Mouse (Mus musculus) adrenal gland, postnatal 10 days (tissue): ENCODE results near the gene Creb3l1. TPM values are rescaled to one million over a fixed set of nuclear protein-coding genes. Genes with fewer than 3 reads are reported as not detected.

Experiments used
- DNase-seq: peaks from one replicate; pipeline ENCODE4 v3.0.0; 2021; ENCODE audit warnings: mixed read lengths
- total RNA-seq, 2 experiments: library from RNA; stranded (reverse); gene quantifications; 2 replicates each; pipeline ENCODE4 v1.2.3; 2021

Gene Creb3l1
- total RNA-seq, 2 experiments from 2014 or later: 11.7 to 16.7 TPM

- peak; percentile 37 for DNase-seq
Measured at GRCm38 (mm10) chr2:92004617-92005016, 19.7 kb downstream of the Creb3l1 start.

DNA sequence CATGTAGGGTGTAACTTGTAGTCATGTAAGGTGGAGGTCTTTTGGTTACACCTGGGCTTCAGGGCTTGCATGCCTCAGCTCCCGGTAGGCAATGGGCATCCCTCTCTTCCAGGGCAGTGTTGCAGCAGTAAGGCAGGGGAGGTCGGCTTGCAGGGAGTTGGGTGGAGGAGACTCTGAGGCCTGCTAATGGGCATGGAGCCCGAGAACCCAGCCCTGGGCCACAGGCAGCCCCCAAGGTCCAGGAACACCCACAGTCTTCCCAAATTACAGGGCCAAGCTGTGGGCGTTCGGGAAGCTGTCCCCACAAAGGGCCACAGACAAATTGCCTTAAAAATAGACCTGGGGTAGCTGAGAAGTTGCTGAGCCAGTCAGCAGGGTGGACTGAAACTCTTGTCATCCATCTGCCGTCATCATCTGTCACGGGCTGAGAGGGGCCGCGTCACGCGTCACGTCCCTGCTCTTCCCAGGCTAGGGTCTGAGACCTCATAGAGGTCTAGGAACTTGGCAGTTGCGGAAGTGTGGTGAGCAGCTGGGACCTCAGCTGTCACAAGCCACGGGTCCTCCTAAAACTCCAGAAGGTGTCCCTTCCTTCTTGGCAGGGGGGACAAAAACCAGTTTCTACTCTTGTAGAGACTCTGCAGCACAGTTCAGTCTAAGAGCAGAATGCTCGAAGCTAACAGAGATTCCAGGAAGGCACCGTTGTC, 26.2 kb downstream of the Creb3l1 start:
- DNase-seq: no peak

DNA sequence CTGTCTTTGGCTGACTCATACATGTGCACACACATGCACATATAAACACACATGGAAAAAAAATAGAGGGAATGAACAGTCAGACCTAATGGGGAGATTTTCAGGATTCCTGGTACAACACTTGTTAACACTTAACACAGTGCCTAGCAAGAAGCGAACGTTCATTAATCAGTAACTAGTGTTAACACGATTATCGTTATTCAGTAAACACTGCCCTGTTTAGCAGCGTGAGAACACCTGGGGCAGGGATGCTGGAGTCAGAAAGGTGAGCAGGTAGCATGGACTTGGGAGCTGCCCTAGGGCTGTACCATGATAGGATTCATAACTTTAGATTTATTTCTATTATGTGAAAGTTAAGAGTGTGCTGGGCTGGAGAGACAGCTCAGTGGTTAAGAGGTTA, 28.3 kb downstream of the Creb3l1 start:
- no peak for DNase-seq

DNA sequence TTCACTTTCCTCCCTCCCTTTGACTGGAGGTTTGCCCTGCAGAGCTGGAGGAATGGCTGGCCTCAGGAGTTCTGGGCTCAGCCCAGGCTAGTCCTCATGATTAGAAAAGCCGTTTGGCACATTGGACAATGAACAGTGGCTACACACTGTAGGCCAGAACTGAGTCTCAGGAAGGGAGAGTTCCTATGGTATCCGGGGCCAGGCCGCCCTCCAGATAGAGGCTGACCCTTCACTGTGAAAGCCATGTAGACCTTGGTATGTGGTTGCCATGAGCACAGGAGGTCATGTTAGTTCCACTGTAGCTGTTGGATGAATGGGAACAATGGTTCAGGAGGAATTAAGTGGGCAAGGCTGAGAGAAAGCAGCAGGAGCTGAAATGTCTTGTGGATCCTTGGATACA, 30.9 kb downstream of the Creb3l1 start:
- no peak for DNase-seq

DNA sequence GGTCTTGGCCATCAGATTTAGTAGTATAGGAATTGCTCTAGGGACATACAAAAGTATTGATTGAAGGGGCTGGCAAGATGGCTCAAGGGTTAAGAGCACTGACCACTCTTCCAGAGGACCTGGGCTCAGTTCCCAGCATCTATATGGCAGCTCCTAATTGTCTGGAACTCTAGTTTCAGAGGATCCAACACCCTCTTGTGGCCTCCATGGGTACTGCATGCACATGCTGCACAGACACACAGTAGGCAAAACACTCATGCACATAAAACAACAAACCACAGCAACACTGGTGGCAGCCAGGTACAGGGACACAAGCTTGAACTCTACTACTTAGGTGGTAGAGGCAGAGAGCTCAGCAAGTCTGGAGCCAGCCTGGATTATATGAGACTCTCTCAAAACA, 34.6 kb downstream of the Creb3l1 start:
- DNase-seq: no peak

GRCm38 (mm10) chr2:91987542-91987941, 36.8 kb downstream of the Creb3l1 start:
- peak; percentile 91 for DNase-seq

- peak; percentile 39 for DNase-seq
Measured at GRCm38 (mm10) chr2:91986071-91986470, 38.2 kb downstream of the Creb3l1 start.

DNA sequence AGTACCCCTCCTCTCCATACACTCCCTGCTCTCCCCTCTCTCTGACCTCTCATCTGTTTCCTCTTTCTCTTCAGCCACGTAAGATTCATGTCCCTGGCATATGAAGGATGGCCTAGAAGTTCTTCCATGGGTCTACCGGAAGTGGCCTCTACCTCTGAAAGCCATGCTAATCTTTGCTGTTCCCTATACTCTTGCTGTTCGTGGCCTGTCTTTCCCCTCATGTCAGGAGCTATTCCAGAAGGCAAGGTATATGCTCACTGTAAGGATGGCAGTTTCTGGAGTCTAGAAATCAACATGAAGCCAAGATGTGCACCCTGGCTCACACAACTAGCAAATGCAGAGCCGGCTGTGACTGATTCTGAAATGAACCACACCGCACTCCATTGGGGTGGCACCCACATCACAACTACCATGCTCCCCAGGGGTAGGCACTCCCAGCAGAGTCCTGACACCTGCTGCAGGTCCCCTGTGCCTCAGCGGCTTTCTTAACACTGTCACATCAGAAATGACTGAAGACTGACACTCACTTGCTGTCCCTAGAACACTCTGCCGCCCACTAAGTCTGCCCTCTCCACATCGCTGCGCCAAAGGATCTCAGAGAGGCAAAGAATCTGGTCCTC, 39.3 kb downstream of the Creb3l1 start:
- no peak for DNase-seq

DNA sequence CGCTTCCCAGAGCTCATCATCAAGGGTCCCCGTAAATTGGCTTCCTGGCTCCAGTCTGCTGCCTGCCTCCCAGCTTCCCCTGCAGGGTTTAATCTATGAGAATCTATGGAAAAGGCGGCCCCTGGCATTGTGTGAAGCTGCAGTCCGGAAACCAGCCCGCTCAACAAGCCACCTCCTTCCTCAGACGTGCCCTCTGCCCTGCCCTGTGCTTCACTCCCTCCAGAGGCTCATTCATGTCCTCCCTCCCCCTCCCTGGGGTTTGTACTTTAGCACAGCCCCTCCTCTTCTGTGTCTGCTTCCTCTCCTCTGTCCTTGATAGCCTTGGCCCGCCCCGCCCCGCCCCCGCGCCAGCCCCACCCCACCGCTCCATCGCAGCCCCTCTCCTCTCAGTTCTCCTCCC, 39.9 kb downstream of the Creb3l1 start:
- DNase-seq: peak; percentile 81

- DNase-seq: no peak
Measured at GRCm38 (mm10) chr2:91980830-91981229, 43.5 kb downstream of the Creb3l1 start.

GRCm38 (mm10) chr2:91980245-91980644, 44.1 kb downstream of the Creb3l1 start:
- DNase-seq: no peak

- DNase-seq: no peak
Measured at GRCm38 (mm10) chr2:91978547-91978946, 45.8 kb downstream of the Creb3l1 start.

DNA sequence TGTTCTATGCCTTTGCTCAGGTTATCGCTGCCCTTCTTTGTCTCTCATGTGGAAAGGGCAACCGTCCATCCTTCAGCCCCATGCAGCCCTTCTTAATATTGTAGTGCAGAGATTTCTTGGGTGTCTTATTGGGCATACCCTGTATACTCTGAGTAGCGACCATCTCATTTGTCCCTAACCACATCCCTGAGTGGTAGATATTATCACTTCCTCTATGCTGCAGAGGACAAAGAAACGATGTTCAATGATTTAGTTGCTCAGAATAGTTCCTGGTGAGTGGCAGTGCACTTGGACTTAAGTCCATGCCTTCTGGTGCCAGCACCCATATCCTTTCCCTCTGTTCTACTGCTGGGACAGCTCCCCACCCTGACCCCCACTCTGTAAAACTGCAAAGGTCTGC, 46.3 kb downstream of the Creb3l1 start:
- DNase-seq: no peak

DNA sequence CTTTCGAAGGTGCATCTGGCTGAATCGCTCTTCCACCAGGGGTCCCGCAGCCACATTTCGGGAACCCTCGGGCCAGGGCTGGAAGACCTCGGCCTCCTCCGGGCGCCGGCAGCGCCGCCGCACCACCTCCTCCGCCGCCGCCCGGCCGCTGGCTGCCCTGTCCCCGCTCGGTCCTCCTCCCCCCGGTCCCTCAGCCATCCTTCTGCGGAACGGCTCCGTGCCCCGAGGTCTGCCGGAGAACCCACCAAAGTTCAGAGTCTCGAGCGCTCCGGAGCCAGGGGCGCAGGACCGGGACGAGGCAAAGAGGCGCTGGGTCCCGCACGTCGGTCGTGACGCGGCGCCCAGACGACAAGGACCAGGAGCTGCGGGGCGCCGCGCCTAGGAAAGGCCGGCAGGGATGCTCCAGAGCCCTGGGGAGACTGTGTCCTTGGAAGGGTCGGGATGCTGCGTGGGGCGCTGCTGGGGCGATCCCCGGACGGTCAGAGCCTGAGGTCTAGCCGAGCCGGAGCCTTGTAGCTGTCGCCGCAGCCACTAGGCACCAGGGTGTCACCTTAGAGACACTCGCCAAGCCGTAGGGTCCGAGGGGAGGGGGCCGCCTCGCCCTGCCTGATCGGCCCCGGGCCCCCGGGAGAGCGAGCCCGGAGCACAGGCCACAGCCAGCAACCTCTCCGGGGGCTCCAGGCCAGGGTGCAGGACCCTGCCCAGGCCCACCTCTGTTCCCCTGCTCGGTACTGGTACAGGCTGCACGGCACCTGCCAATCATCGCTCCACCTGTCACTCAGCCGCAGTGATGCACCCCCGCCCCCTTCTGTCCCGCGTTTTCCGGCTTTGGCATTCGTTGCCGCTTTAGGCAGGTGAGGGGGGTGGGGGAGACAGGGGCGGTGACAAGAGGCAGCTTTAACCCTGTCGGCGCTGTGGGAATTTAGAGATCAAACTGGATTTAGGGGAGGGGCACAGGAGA, 48.4 kb downstream of the Creb3l1 start, which contains the start of gene Dgkz:
Dgkz (minus strand) TSS at position 284 of the 961 bp plus-strand sequence.
- DNase-seq: peak; percentile 23

DNA sequence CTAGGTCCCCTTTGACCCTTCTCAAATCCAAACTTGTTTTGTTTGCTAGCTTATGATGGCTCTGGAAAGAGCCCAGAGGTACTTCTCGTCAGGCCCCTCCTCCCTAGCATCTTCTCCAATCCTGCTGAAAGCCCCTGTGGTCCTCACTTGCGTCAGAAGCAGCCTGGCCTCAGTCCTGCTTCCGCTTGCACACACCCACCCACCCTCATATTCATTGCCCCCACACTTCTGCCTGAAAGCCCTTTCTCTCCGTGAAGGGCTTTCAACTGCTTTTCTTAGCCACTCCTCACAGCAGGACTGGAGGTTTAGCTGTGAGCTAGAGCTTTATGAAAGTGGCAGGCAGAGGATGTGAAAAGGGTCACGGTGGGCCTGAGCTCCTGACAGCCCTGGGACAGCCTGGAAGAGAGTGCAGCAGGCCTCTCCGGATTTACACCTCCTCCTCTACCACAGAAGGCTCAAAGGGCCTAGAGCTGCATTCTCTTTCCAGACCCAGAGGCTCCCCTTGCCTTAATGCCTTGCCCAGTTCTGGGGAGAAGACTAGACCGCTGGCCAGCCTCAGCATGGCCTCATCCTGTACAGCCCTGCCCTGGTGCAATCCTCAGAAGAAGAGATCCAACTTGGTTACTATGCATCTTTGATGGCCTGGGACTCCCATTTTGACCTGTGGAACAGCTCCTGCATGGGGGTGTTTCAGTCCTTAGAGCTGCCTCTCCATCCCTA, 50.7 kb downstream of the Creb3l1 start:
- DNase-seq: no peak

GRCm38 (mm10) chr2:91972121-91972566, 52.2 kb downstream of the Creb3l1 start:
- peak; percentile 27 for DNase-seq

DNA sequence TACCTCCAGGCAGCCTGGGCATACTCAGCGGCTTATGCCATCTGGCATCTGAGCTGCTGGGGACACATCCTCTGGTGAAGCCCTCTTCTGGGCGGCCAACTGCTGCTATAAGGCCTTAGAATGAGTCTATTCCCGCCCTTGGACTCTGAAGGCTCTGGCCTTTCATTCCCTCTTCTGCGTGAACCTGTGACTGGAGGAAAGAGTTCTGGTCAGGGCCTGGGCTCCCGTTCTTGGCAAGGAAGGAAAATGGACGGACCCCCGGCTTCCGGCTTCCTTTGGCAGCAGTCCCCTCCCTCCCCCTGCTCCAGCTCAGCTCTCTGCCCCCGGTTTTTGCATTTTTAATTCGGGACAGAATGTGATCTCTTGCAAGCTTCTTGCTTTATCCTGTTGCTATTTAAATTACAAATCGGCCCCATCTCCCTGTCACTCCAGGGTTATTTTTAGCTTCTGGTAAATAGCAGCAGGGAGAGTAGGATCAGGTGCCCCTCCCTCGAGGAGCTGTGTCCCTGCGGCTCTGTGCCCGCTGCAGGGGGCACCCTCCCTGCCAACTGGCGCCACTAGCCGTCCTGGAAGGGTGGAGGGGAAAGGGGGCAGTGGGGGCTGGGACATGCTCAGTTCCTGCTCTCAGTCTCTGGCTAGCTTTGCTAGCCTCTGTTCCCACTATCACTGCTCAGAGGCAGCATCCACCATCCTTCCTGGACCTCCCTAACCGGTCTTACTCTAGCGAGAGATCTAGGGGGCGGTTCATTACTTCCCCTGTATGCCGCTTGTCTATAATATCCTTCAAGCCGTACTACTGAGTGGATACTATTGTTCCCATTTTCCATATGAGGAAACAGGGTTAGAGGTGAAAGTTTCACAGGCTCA, 52.8 kb downstream of the Creb3l1 start:
- peak; percentile 43 for DNase-seq

DNA sequence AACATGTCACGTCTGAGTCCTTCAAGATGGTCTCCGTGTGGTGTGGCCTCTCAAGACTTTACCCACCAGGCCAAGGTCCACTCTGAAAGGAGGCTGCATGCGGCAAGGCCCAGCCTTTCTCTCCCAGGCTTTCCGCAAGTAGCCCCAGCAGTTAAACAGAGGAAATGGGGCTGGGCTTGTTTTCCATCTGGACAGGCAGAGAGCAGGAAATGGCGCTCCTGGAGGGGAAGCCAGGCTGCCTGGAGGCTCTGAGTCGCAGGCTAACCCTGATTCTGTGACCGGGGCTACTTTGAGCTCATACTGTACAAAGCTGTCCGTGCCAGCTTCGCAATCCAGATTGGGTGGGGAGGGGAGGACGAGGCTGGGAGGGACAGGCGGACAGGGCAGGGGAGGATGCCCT, 56.3 kb downstream of the Creb3l1 start:
- no peak for DNase-seq

DNA sequence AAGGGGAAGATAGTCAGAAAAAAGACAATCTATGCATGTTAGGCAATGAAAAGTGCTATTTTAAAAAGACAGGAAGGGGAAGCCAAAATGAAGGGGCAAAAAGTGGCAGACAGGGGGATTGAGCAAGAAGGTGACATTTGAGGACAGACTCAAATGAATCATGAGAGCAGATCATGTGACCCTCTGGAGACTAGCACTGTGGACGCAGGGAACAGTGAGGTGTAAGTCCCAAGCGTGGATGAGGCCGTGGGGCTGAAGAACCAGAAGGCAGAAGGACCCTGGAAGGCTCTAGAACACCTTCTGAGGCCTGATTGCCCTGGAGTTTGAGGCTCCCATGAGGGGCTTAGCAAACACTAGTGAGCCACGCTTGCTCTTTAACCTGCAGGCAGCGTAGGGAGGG, 57.9 kb downstream of the Creb3l1 start:
- no peak for DNase-seq

DNA sequence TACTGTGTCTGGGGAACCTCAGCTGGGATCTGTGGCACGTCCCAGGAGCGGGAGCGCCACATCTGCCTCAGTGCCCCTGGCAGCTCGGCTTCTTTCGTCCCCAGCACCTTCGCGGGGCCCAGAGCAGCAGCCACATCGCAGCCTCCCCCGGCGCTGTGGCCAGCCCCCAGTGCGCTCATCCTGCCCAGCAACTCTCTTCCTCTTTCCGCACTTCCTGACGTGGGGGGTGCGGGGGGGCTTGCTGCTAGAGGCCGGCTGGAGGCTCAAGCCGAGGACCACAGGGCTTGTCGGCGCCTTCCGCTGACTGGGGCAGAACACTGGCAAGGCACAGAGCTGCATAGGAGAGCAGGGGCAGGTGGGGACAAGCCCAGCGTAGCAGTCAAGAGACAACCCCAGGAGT, 58.9 kb downstream of the Creb3l1 start:
- peak; percentile 78 for DNase-seq

GRCm38 (mm10) chr2:91964610-91965204, 59.6 kb downstream of the Creb3l1 start:
- no peak for DNase-seq
